Comparison of ENCODE assay signal across 15 mouse cellular contexts in genomic region chr8:78889708-78890107, GRCm38 (mm10).
"Had no signal": no experiment of that assay in that cellular context is flagged by ENCODE, and none has a peak within 500 bp of the region (broad histone marks: within the 10 kb centered on the region; RNA-seq: fewer than 3 reads in every experiment).

No protein-coding gene starts in this region.

- H3K4me1 ChIP-seq: limb, embryonic 12.5 days; midbrain, embryonic 13.5 days had no signal

- H3K9me3 ChIP-seq: limb, embryonic 12.5 days; midbrain, embryonic 13.5 days had no signal

- ATAC-seq: lung, postnatal 0 days; midbrain, embryonic 13.5 days had no signal

- H3K4me3 ChIP-seq: limb, embryonic 12.5 days; midbrain, embryonic 13.5 days had no signal

- H3K36me3 ChIP-seq: limb, embryonic 12.5 days; midbrain, embryonic 13.5 days had no signal

- H3K27ac ChIP-seq: kidney, postnatal 0 days; limb, embryonic 12.5 days; liver, embryonic 14.5 days; midbrain, embryonic 13.5 days; stomach, postnatal 0 days had no signal

- H3K9ac ChIP-seq: limb, embryonic 12.5 days; liver, embryonic 14.5 days; midbrain, embryonic 13.5 days had no signal

- DNase-seq: kidney, adult 9 months; kidney, postnatal 36 days; liver; lung, adult 2 months; lung, postnatal 4 days; right cerebral cortex, adult 18-20 months; right cerebral cortex, postnatal 25 days; thymus, adult 18-20 months; thymus, postnatal 14 days had no signal

- H3K27me3 ChIP-seq: limb, embryonic 12.5 days; midbrain, embryonic 13.5 days had no signal

- H3K4me2 ChIP-seq: limb, embryonic 12.5 days; midbrain, embryonic 13.5 days had no signal
